Mouse (Mus musculus) kidney, adult 9 months (tissue): ENCODE results near the gene Fcgr2b.

Experiments
- DNase-seq: peaks from one replicate; pipeline ENCODE4 v3.0.0; 2022

Fcgr2b gene

DNA sequence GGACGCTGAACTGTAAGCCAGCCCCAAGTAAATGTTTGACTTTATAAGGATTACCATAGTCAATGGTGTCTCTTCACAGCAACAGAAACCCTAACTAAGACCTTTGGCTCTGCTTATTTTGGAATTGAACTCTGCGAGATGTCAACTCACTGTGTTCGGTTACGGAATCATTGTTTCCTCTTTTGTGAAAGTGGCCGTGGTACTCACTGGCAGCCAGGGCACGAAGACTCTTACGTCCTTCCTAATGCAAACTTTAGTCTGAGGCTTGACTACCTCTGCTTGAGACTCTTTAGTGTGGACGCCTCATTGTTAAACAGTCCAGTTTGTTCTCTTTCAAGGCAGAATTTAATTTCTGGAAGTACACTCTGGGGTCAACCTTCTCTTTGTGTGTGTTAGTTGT lies 57.0 kb downstream of the Fcgr2b start:
- no peak for DNase-seq

DNA sequence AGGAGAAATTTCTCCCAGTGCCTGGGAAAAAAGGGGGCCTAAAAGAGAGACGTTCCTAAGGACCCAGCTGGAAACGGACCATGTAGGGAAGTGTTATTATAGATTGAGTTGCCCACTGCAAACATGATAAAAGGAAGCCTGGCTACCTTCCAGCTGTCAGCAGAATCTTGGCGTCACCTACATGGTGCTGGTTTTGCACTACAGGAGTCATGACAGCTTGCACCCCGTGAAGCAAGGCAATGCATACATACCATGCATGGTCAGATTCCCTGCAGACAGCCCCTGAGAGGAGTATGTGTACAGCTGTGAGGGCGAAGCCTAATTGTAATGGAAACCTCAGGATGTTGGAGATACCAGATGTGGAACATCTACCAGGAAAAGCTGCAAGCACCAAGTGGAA lies 60.7 kb downstream of the Fcgr2b start:
- DNase-seq, result no peak

DNA sequence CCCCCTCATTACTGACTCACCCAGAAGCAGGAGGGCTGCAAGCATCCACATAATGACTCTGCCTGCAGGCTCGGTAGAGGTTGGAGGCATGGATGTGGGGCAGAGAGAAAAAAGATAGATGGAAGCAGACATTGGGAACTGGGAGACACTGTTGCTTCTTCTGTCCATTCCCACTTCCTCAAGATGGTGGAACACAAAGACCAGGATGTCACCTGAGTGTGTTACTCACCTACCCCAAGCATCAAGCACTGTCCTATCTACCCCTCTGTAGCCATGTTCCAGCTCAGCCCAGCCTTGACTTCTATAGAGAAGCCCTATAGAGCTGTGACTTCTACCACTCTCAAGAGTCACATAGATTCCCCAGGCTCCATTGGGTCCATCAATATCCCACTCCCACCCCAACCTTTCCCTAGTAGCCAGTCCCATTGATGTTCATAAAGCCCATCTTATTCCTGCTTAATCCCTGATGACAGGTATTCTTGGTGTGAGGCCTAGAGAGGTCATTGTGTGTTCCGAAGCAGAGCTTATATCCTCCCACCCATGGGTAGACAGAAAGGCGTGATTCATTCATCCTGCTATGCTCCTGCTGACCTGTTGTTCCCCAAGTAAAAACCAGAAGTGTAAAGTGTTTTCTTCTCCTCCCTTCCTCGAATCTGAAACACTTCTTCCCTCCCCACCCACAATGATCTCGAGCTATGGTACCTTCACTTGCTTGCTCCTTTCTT lies 63.3 kb downstream of the Fcgr2b start, which contains the start of gene Fcrlb:
Gene Fcrlb (minus strand): TSS at position 51 of the 725 bp plus-strand sequence.
- no peak for DNase-seq

DNA sequence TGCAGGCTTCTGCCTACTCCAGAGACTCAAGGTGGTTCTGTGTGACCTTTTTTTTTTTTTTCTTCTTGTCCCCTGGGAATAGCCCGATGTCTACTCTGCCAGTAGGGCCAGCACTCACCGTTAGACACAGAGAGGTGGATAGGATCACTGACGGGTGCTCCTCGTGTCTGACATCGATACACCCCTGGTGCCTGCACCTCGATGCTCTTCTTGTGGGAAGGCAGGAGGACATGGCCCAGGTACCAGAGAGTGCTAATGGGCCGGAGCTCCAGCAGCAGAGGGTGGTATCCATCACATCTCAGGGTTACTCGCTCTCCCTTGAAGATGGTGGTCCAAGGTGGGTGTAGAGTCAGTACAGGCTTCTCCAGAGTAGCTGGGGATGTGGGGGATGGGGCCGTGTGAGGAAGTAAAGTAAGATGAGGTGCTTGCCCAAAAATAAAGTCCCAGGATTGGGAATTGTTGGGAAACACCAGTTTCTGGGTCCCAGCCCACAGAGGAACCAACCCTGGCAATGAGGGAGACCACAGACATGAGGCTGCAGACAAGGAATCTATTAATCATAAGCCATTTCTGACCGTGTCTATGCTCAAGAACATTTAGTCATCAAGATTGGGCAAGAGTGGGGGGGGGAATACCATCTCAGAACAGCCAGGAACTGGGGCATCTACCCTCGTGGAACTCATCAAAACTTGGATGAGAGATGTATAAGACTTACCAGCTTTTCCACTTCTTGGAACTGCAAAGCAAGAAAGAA lies 64.3 kb downstream of the Fcgr2b start:
- no peak for DNase-seq
